Mouse (Mus musculus) left cerebral cortex, adult 8-10 months (tissue): ENCODE measurements at regions not wholly inside any gene's neighbourhood (a gene's known extent, or its start where the extent isn't known, plus 50 kb on each side); places are given as distances from the start of the nearest gene placed in this dataset.
"Not testable (repeated sequence)": the region's sequence is repeated elsewhere in the genome, so short reads cannot be mapped to it uniquely, and the experiment has no call there.

Source experiments
- DNase-seq, 2 experiments: peaks; one replicate each; pipeline ENCODE4 v3.0.0; 2022; ENCODE audit warnings: low spot score in 2 of 2

GRCm38 (mm10) chr2:53619681-53620080 lies 428.2 kb downstream of the Arl6ip6 start:
- DNase-seq, result peak in 1 of 2 experiments; percentile 22

- DNase-seq, result not testable (repeated sequence)
Observed at GRCm38 (mm10) chr2:53632816-53633474, 441.4 kb downstream of the Arl6ip6 start.

GRCm38 (mm10) chr2:53668599-53669372 lies 416.6 kb downstream of the Rprm start:
- no peak for DNase-seq

- no peak for DNase-seq
Observed at GRCm38 (mm10) chr2:53680350-53681011, 404.9 kb downstream of the Rprm start.

GRCm38 (mm10) chr2:53682599-53682998 lies 402.8 kb downstream of the Rprm start:
- DNase-seq, result no peak

- no peak for DNase-seq
Observed at GRCm38 (mm10) chr2:53687281-53687680, 398.1 kb downstream of the Rprm start.

- DNase-seq, result no peak
Observed at GRCm38 (mm10) chr2:53689223-53689880, 396.0 kb downstream of the Rprm start.

- DNase-seq, result no peak
Observed at GRCm38 (mm10) chr2:53691580-53692118, 393.7 kb downstream of the Rprm start.

- peak; percentile 12 to 89 for DNase-seq
Observed at GRCm38 (mm10) chr2:53711213-53711612, 374.1 kb downstream of the Rprm start.

- DNase-seq, result no peak
Observed at GRCm38 (mm10) chr2:53713106-53713640, 372.2 kb downstream of the Rprm start.

GRCm38 (mm10) chr2:53715017-53715416 lies 370.3 kb downstream of the Rprm start:
- DNase-seq, result no peak

GRCm38 (mm10) chr2:53723231-53723630 lies 362.1 kb downstream of the Rprm start:
- DNase-seq, result no peak

- peak in 1 of 2 experiments; percentile 24 for DNase-seq
Observed at GRCm38 (mm10) chr2:53728693-53729092, 356.7 kb downstream of the Rprm start.

GRCm38 (mm10) chr2:53730451-53730850 lies 354.9 kb downstream of the Rprm start:
- no peak for DNase-seq

GRCm38 (mm10) chr2:53763486-53763885 lies 321.9 kb downstream of the Rprm start:
- no peak for DNase-seq

- not testable (repeated sequence) for DNase-seq
Observed at GRCm38 (mm10) chr2:53782035-53782434, 303.3 kb downstream of the Rprm start.

- not testable (repeated sequence) for DNase-seq
Observed at GRCm38 (mm10) chr2:53788599-53788998, 296.8 kb downstream of the Rprm start.

- DNase-seq, result no peak
Observed at GRCm38 (mm10) chr2:53796605-53797004, 288.7 kb downstream of the Rprm start.

- DNase-seq, result no peak
Observed at GRCm38 (mm10) chr2:53803666-53804065, 281.7 kb downstream of the Rprm start.

- no peak for DNase-seq
Observed at GRCm38 (mm10) chr2:53850815-53851528, 234.4 kb downstream of the Rprm start.
